Mouse (Mus musculus) forebrain, embryonic 10.5 days (tissue): ENCODE data around the gene Kdm8. TPM values are rescaled to one million over a fixed set of nuclear protein-coding genes. Genes with fewer than 3 reads are reported as not detected.

Source experiments
- polyA plus RNA-seq: library from polyadenylated mRNA; unstranded; fragments of >200 nt; fragmentation: Nextera tagmentation; extraction: Ambion mirVana; gene quantifications from 2 replicates; pipeline ENCODE4 v1.2.1, GENCODE M21; 2016

Gene Kdm8
- polyA plus RNA-seq, 1 experiment from 2014 or later = 15.6 TPM

Other genes starting within 250 kb of the Kdm8 start
- gene Nsmce1, start 46.9 kb downstream of the Kdm8 start, polyA plus RNA-seq = 123 TPM in 2 replicates
- 2.9 and 4.0 TPM in 2 replicates for gene Il4ra, start 107.4 kb downstream of the Kdm8 start, polyA plus RNA-seq
- gene Il21r, start 158.8 kb downstream of the Kdm8 start, polyA plus RNA-seq = 0.25 and 0.42 TPM in 2 replicates